Mouse (Mus musculus) E14TG2a.4 (cell line): ENCODE measurements around the gene Thtpa.

Experiments used
- CTCF ChIP-seq: conservative IDR thresholded peaks from 2 replicates; pipeline ENCODE4 v1.5.1; 2014; ENCODE audit warnings: low read length
- POU5F1 ChIP-seq: IDR thresholded peaks from 2 replicates; pipeline ENCODE4 v1.6.1; 2014; ENCODE audit warnings: low read length, borderline replicate concordance

DNA sequence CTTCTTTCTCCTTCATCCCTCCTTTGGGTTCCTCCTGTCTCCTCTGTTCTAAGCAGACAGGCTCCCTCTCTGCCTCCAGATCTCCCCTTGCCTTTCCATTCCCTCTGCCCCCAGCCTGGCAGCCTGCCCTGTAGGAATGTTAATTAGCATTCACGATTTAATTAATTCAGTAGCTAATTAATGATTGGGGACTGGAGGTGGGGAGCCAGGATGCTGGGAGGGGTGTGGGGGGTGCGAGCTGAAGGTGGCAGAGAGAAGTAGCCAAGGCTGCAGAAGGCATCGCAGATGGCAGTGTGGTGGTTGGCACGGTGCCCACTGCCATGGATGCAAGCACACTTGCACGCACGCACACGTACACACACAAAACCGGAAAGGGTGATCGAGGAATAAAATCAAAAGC is 42.1 kb upstream of the Thtpa start:
- TF ChIP-seq CTCF (no peak), POU5F1 (no peak)
